Mouse (Mus musculus): ENCODE results near the gene Ogn.

DNA sequence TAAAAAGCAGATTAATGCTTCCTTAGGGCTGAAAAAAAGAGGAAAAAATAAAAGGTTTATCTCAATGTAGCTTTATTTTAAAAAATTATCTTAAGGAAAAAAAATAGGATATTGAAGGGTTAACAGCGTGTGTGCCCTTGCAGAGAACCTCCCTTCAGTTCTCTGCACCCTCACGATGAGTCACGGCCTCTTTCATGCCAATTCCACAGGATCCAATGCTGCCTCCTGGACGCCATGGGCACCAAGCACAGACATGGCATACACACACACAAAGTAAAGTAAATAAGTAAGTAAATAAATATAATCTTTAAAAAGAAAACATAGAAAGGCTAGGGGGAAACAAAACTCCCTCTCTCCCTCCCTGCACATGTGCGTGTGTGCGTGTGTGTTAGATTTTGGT, 34.8 kb downstream of the Ogn start:
- TF ChIP-seq CTCF (IDR thresholded peaks at IDR 0.05; ENCODE audit: low read depth, low read length) (no peak), POLR2A (IDR thresholded peaks at IDR 0.05; ENCODE audit: borderline replicate concordance, low read depth, low read length) (no peak)
